Mouse (Mus musculus) ovary, adult 18-20 months (tissue): Measurements from ENCODE around the gene Thap11.
"Not testable (repeated sequence)": the region's sequence is repeated elsewhere in the genome, so short reads cannot be mapped to it uniquely, and the experiment has no call there.

Experiments
- DNase-seq: peaks from one replicate; pipeline ENCODE4 v3.0.0; 2022; ENCODE audit warnings: low spot score, mixed read lengths

Gene Thap11

GRCm38 (mm10) chr8:105854715-105855216 is at the start of gene Thap11:
TSS of gene Thap11 (plus strand) at chr8:105855132.
- peak; percentile 83 for DNase-seq

- DNase-seq = no peak
These were observed 49.6 kb upstream of the Thap11 start for GRCm38 (mm10) chr8:105805346-105805745.

- no peak for DNase-seq
These were observed 49.0 kb upstream of the Thap11 start for GRCm38 (mm10) chr8:105805964-105806363.

DNA sequence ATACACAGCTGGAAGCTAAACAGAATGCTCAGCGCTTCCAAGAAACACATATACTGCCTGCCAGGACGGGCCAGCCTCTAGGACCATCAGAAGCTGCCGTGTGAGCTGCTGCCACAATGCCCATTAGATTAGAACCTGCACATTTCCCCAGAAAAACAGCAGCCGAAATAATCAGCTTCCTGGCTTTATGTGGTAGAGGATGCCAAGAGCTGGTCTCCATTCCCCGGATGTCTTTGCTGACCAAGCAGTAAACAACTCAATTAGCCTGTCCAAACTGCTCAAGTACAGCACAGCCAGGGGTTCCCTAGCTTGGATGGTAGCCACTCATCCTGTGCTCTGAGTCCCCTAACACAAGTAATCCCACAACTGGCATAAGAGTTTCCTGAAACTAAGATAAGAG is 47.2 kb upstream of the Thap11 start:
- DNase-seq = no peak

DNA sequence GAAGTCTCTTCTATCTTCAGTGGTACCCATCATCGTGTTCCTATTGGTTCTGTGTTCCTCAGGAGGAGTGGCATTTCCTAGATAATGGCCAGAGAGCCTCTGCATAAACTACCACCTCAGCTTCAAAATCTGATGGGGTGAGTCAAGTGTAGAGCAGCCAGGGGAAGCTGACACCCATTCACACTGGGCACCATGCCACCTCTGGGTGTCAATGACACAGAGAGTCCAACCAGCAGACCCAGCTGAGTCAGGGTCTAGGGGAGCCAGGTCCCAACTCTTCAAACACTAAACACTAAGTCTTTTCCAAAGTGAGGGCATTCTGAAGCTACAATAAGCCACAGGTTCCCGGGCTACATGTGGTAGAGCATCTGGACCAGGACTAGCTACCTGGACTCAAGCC is 46.5 kb upstream of the Thap11 start:
- DNase-seq = no peak

GRCm38 (mm10) chr8:105810245-105810786 is 44.6 kb upstream of the Thap11 start:
- DNase-seq = no peak

DNA sequence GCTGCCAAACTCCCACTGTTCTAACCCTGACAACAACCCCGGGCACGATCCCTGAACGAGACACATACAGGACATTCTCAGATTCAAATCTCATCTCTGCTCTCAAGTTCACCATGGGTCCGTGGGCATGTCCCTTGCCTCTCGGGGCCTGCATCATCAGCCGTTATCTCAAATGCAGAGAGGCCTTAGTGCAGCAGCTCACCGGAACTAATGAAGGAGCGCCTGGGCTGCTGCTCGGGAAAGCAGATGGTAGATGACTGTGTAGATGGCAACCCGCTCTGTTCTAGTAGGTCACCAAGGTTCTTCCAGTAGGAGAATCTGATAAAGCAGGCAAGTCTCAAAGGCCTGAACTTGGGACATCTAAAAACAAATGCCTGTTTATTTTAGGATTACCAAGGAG is 43.9 kb upstream of the Thap11 start:
- DNase-seq = no peak

- no peak for DNase-seq
These were observed 43.4 kb upstream of the Thap11 start for GRCm38 (mm10) chr8:105811543-105811942.

- DNase-seq = no peak
These were observed 42.4 kb upstream of the Thap11 start for GRCm38 (mm10) chr8:105812511-105812910.

- DNase-seq = no peak
These were observed 41.7 kb upstream of the Thap11 start for GRCm38 (mm10) chr8:105813241-105813640.

DNA sequence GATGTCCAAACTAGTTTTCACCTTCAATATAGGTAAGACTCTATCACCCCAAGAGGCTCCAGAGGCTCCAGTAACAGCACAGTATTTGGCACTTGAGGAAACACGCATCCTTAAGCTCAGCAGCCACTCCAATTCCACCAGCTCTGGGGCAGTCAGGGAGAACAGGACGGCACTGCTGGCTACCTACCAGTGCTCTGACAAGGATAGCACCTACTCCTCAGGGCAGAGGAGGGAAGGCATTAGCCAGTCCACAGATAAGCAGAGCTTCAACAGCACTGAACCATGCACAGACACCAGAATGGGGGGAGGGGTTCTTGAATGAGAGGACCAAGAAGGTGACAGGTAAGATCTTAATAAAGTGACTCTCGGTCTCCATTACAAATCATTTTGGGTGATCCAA is 35.3 kb upstream of the Thap11 start:
- DNase-seq = no peak

- no peak for DNase-seq
These were observed 34.0 kb upstream of the Thap11 start for GRCm38 (mm10) chr8:105820925-105821324.

- no peak for DNase-seq
These were observed 29.4 kb upstream of the Thap11 start for GRCm38 (mm10) chr8:105825506-105825905.

- no peak for DNase-seq
These were observed 28.6 kb upstream of the Thap11 start for GRCm38 (mm10) chr8:105826379-105826778.

GRCm38 (mm10) chr8:105826861-105827848 is 27.8 kb upstream of the Thap11 start, which contains the start of the genes Ranbp10 and Tsnaxip1:
TSS of gene Ranbp10 (minus strand) at chr8:105827350.
TSS of gene Tsnaxip1 (plus strand) at chr8:105827731.
- DNase-seq = peak; percentile 97

DNA sequence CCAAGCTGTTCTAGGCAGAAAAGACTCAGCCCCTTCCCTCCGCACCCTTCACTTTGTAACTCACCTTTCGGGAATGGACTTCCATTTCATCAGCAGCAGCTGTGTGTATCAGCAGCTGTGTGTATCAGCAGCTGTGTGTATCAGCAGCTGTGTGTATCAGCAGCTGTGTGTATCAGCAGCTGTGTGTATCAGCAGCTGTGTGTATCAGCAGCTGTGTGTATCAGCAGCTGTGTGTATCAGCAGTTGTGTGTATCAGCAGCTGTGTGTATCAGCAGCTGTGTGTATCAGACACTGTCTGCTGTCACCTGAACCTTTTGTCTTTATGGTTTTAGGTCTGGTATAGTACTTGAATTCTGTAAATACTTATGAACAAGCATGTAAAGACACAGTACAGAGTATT is 21.2 kb upstream of the Thap11 start:
- not testable (repeated sequence) for DNase-seq

DNA sequence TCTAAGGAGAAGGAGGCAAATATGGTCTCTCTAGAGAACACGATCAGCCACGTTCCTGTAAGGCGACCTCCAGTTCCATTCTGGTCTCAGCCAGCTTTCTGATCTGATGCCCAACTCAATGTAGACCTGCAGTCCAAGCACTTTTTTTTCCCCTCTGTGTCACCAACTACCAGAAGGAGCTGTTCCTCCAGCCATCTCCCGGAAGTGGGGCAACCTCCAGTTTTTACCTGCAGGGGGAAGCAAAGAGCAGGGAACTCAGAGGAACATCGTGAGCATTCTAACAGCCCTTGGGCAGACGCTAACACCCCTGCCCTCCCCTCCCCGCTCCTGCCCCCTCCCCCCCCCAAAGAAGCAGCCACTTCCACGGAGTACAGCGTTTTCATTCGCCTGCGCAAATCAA is 19.6 kb upstream of the Thap11 start:
- peak; percentile 37 for DNase-seq

GRCm38 (mm10) chr8:105836991-105837390 is 17.9 kb upstream of the Thap11 start:
- DNase-seq = no peak

DNA sequence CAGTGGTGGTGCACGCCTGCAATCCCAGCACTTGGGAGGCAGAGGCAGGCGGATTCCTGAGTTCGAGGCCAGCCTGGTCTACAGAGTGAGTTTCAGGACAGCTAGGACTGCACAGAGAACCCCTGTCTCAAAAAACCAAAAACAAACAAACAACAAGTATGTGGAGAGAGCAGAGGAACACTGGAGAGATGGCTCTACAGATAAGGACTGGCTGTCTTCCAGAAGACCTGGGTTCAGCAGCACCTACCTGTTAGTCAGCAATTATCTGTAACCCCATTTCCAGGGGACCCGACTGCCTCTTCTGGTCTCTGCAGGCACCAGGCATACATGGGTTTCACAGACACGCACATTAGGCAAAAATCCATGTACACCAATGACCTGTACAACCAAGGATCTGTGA is 15.7 kb upstream of the Thap11 start:
- DNase-seq = no peak

GRCm38 (mm10) chr8:105846678-105847077 is 8.3 kb upstream of the Thap11 start:
- no peak for DNase-seq

DNA sequence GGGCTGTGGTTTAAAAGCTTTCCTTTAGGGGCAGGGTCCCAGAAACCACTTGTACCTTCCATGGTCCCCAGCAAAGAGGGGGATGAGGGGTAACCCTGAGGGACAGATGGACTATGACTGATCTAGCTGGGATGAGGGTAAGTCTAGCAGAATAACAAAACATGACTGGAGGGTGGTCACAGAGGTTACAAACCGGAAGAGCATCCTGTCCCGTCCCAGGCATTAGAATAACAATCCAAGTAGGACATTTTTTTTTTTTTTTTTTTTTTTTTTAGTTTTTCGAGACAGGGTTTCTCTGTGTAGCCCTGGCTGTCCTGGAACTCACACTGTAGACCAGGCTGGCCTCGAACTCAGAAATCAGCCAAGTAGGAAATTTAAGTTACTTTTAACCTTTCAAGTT is 4.9 kb upstream of the Thap11 start:
- no peak for DNase-seq

GRCm38 (mm10) chr8:105850611-105851010 is 4.3 kb upstream of the Thap11 start:
- no peak for DNase-seq

GRCm38 (mm10) chr8:105851651-105852143 is 3.2 kb upstream of the Thap11 start:
- DNase-seq = peak; percentile 82
